Mouse (Mus musculus): ENCODE measurements around the gene Stpg1.

Gene Stpg1

DNA sequence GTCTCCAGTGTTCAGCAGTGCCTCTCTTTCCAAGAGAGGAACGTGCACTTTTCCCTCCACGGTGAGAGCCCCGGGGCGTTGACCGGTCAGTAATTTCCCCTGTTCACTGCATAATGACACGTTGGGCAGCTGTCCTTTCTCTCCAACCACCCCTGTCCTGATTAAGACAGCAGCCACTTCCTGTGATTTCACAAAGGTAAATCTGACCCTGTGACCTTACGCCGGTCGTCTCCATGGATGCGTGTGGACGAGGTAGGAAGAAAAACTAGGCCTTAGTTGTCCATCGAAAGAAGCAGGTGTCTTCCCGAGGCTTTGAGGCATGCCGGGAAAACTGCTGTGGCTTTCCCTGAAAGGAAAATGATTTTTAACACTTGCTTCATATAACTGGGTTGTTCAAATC lies 20.3 kb downstream of the Stpg1 start:
- DNase-seq: no peak

DNA sequence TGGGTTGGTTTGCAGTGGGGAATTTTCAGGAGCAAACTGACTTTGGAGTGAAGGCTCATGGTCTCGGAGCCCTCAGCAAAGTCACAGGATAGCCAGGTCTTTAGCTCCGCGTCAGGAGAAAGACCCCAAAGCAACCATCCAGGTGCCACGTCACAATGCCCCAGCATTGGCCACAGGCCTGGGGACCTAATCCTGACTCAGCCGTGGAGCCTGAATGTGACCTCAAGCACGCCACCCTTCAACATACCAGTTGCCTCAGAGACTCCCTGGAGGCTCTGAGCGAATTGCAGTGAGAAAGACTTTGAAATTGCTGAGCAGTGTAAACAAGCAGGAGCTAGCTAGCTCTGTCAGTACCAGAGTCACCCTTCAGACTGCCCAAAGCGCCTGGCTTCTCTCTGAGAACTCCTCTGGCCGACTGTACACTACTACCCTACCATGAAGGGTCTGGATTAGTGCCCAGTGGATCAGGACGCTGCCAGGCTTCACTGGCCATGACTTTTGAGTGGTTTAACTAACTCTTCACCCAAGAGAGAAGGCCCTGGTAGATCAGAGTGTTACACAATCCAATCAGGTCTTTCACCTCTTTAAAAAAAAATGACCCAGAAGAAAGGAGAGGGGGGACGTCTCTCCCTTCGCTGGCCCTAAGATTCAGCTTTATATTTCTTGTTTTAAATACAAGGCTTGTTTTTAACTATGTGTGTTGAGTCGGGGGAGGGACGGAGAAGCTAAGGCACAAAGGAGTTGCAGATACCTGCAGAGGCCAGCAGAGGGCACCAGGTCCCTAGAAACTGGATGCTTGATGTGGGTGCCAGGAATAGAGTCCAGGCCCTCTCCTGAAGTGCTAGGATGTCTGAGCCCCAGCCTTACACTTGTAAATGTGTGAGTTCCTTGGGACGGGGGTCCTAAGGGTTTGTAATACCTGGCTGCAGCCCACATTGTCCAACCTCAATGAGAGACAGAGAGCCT lies 22.0 kb downstream of the Stpg1 start:
- peak; percentile 64 for DNase-seq

DNA sequence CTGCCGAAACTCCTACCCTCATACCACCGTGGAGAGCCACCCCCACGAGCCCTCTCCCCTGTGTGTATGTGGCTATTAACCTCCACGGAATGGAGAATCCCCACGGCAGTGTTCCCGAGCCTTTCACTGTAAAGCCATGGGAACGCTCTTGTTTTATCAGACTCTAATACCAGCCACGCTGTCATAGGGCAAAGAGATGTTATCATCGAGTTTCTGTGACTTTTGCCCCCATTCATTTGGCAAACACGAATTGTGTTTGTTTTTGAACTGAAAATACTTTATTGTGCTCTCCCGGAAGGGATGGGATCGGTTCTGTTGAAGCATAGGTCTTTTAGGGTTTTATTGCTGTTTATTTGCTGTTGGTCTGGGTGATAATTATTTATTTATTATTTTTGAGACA lies 23.5 kb downstream of the Stpg1 start:
- DNase-seq: no peak

DNA sequence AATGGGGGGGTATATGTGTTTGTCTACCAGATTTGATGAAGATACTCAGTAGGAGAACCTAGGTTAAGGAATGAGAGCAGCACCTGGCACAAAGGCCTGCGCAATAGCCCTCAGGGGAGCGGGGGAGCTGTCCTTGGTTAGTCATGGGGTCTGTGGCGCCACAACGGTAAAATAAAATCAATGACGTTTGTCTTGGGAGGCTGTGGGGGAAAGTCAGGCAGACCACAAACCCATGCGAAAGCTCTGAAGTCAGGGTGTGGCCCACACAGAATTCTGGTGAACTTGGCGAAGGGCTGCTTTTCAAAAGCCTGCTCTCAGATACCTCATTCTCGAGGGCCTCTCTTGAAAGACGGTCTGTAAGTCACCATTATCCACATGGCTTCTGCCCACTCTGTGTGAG lies 25.8 kb downstream of the Stpg1 start:
- DNase-seq: no peak

DNA sequence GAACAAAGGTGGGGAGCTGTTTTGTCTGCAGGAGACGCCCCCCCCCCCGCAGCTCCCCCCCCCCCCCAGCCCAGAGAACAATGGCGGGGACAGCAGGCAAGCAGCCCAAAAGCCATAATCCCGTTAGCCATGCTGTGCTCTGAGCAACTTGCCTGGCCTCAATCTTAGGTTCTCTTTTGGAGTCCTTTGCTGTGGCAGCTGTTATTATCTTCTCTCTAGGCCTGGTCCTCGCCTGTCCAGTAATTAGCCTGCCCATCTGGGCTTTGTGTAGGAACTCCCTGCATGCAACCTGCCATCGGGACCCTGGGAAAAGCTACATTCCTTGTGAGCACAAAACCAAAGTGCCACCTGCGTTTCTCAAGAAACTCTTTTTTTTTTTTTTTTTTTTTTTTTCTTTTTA lies 29.3 kb downstream of the Stpg1 start:
- no peak for DNase-seq

DNA sequence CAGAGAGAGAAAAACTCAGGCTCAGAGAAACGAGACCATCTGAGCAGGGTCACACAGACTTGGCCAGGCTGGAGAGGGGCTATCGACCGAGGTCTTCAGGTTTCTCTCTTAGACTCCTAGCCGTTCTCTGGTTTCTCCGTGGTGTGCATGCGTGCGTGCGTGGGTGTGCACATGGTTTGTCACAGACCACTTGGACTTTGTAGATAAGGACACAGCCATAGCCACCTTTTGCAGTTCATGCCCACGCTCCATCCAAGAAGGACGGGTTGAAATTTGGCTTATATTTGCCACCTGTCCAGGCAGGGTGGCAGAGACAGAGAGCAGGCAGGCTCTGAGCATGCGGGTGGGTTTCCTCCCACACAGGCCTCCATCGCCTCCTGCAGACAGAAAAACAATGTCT lies 30.5 kb downstream of the Stpg1 start:
- no peak for DNase-seq

DNA sequence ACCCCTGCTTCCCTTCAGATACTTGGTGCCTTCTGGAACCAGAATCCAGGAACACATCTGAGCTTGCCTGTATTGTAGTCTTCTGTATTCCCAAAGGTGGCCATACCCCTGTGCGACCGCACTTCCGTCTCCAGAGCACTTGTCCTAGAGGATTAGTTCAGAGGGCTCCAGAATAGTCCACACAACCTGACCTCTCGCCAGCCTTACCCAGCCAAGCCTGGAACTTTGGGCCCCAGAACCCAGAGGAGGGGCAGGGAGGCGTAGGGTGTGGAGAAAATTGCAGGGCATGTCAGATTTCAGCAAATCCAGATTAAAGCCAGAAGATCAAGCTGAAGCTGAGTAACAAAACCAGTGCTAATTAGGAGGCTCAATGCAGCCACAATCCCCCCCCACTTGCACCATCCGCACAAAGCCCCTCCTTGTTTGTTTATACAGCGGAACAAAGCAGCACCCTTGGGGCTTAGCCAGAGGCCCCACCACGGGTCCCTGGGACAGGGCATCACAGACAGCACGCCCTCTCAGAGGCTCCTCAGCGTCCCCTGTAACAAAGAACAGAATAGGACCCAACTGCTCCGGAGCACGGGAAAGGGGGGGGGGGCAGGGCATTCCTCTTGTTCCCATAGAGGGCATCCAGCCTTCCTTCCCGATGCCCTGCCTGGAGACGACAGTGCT lies 31.6 kb downstream of the Stpg1 start:
- DNase-seq: no peak

DNA sequence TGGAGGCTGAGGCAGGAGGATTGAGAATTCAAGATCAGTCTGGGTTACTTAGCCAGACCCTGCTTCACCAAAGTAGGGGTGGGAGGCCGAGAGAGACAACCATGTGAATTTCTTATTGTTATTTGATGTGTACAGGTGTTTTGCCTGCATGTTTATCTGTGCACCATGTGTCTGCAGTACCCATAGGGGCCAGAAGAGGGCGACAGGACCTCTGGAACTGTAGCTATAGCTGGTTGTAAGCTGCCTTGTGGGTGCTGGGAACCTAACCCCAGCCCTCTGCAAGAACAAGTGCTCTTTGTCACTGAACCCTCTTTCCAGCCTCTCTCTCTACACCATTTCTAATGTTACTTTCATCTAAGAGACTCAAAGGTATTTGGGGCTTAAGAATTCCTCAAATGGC lies 35.7 kb downstream of the Stpg1 start:
- DNase-seq: no peak

DNA sequence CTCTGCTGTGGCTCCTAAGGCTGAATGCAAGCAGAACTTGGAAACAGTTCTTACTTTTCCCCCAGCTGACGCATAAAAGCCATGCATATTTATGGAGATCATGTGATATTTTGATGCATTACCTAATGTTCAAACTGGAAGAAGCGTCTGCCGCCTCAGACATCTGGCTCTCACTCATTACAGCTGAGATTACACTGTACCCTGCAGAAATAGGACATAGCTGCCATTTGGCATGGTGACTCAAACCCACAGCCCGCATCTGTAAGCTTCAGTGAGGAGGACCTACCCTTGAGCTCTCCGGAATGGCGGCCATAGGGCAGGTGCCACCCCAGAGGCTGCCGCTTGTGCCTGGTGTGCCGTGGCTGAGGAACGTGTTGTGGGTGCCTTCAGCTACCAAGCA lies 36.6 kb downstream of the Stpg1 start:
- no peak for DNase-seq

DNA sequence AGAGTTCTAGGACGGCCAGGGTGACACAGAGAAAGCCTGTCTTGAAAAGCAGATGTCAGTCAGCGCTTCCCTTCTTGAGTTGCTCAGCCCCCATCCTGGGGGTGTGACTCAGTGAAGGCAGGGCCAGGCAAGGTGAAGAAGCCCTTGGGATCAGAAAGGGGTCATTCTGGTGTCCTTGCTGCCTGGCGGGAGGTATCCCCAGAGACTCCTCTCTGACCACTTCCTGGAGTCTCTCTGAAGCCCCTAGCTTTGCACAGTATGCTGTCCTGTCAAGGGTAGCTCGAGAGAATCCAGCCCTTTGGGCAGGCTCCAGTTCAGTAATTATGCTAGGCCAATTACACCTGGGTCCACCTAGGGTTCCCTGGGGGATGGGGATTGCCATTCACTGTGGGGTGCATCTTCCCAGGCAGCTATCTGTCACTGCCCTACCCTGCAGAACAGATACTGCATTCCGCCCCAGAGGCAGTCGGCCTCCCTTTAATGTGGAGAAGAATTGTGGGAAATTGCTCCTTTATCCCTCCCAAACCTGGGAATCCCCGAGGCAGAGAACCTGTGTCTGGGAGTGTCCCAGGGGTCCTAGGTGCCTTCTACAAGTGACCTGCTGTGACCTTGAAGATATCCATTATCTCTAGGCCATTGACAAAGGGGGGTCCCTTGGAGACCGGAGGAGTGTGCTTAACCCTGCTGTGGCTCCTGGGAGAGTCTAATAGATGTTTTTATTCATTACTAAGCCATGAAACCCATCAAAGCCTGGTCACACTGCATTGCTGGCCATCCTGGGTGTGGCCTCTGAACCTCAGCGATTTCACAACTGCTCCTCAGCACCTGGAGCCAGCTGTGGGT lies 37.4 kb downstream of the Stpg1 start:
- no peak for DNase-seq

DNA sequence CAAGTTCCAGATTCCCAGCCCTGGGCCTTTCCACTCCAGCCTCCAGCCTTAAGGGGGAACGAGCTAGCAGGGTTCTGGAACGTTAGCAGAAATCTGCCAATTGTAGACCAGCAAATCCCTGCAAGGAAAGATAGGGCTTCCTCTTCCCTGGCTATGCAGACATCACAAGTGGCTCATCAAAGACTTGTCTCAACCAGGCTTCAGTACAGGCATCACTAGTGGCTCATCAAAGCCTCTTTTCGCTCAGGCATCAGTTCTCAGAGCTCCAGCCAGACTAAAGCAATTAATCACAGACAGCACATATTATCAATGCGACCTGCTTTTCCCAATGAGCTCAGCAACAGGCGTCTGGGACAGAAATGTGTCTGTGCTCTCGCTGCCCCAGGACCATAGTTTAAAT lies 38.4 kb downstream of the Stpg1 start:
- no peak for DNase-seq

DNA sequence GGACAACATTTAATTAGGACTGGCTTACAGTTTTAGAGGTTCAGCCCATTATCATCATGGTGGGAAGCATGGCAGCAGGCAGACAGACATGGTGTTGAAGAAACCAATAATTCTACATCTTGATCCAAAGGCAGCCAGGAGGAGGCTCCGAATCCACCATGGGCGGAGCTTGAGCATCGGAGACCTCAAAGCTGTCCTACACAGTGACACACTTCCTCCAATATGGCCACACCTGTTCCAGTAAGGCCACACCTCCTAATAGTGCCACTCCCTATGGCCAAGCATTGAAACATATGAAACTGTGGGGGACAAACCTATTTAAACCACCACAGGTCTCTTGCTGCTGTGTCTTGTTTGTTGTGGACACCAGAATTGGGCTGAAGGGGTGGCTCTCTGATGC lies 40.4 kb downstream of the Stpg1 start:
- DNase-seq: no peak

DNA sequence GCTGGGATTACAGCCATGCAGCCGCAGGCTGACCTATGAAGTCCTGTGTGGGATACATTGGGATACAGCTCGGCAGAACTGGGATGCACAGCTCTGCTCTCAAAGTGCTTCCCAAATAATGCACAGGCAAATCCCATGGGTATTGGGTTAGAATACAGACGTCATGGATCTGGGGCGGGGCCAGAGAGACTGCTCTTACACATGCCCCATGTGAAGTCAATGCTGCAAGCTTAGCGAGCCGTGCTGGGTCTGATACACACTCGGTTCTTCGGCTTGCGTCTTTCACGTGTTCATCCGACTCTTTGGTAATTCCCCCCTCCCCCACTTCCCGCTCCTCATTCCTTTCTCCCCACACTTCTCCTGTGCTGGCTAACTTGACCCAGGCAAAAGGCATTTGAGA lies 44.5 kb downstream of the Stpg1 start:
- DNase-seq: no peak

DNA sequence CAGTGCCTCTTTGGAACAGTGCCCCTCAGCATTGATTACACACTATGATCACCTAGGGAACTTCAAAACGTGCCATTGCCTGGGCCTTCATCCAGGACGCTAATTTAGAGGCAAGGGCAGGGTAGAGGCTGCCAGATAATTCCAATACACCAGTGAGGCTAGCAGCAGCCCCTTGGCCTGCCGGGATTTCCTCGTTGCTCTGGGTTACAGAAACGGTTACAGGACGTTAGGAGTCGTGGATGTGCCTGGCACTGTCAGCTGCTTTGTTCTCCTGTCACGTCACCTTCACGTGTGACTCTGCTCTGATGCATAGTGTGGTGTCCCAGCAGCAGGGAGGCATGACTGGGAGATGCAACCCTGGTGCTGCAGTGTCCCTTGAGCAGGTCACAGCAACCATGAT lies 45.5 kb downstream of the Stpg1 start:
- no peak for DNase-seq

DNA sequence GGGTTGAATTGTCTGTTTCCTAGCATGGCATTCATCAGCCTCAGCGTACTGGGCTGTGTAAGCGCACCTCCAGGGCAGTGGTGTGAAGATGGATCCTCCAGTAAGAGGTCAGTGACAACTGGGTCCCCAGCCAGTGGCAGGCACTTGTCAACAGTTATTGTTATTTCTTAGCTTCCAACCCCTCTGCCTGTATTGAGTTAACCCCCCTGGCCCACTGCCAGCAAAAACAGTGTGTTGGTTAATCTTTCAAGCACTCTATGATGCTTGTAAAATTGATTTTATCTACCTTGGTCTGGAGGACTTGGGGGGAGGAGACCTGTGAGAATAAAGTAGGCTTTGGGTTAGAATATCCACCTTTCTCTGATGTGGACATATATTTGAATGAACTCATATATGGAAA lies 49.7 kb downstream of the Stpg1 start:
- DNase-seq: peak; percentile 60

DNA sequence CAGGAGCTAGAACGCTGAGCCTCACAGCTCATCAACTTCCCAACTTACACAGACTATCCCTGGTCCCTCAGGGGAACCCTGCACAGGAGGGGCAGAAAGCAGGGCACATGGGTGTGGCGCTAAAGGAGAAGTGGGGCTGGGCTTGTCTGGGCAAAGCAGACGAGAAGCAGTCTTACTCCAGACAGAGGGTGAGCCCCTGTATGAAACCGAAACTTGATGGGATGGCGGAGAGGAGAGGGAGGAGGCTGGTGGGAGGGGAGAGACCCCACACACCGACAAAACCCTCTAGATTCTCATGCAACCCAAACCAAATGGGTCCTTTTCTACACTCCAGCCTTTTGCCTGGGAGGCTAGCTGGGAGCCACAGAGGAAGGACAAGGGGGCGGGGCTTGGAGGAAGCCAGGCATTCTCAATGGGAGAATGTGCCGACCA lies 50.5 kb downstream of the Stpg1 start:
- peak; percentile 45 for DNase-seq

DNA sequence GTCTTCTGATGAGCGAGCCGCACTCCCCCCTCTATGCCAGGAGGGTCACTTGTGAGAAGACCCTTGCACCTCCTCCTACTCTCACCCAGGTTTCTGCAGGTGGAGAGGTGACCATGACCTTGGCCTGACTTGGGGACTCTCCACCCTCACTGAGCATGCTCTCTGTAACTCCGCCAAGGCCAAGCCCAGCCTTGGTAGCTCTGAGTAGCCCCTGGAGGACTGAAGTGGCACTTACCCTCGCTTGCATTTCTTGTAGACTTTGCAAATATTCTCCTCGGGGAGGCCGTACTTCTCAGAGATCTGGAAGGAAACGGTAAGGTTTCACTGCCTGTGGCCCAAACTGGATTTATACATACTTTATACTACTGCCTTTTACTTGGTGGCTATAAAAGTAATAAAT lies 51.4 kb downstream of the Stpg1 start:
- DNase-seq: no peak

DNA sequence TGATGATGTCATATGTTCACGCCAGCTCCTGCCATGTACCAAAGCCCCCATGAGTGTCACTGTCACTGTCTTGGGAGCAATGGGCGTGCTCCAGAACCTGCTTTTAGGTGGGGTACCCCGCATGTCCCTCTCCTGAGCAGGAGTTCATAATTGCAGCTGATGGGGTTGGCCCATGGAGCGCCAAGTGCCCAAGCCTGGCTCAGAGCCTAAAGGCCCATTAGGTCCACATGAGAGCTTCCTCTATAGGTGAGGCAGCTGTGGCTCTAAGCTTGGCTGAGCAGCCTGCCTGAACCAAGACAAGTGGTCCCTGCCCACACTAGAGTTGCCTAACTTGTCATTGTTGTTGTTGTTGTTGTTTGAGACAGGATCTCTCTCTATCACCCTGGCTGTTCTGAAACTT lies 52.2 kb downstream of the Stpg1 start:
- no peak for DNase-seq

DNA sequence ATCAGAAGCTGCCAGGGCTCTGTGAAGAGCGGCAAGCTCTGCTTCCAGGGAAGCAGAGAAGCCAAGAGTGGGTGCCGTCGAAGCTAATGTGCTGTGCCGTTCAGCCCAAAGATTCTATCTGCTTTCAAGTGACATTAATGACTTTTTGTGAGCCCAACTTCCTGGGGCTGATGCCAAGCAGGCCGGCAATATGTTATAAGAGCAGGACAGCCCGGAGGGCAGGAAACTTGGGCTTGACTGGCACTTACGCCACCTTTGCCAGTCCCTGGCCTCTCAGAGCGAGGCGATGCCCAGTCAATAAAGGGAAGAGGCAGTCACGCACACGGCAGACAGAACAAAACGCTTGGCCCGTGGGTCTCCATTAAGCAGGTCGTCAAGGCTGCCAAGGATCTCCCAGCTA lies 53.0 kb downstream of the Stpg1 start:
- peak; percentile 33 for DNase-seq

DNA sequence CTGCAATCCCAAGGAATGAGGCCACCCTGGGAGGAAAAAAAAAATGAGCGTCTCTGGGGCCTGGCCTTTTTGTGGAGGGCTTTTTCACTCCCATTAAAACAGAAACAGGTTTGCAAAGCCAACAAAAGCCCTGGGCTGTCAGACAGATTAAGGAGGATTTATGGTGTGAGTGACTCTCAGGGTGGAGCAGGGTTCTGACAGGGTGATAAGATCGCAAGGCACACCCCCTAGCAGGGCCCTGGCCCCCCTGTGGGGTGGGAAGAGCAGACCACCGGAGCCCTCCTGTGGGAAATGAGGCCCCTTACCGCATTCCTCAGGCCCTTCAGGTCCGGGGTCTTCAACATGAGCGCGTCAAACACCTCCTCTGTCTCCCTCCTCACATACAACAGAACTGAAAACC lies 53.5 kb downstream of the Stpg1 start:
- no peak for DNase-seq

DNA sequence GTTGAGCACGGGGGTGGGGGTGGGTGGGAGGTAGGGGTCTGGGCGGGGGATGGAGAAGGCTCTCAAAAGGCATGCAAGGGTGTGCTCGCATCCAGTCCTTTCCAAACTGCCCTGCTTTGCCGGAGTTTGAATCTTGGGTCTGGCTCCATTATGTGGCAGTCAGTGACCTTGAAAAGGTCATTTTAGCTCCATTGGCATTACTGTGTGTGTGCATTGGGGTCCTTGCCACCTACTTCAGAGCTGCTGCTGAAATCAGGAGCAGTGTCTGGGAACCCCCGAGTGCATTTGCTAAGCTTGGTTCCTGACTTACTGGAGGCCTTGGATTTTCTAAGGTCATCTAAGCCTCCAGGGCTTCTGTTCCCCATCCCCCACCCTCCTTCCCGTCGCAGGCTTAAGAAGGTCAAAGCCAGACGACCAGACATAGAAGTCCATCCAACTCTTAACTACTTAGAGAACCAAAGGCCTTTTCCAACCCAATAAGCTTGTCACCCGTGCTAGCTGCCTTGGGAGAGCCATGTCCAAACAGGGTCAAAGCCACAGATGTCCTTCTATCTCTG lies 54.0 kb downstream of the Stpg1 start:
- DNase-seq: peak; percentile 51

DNA sequence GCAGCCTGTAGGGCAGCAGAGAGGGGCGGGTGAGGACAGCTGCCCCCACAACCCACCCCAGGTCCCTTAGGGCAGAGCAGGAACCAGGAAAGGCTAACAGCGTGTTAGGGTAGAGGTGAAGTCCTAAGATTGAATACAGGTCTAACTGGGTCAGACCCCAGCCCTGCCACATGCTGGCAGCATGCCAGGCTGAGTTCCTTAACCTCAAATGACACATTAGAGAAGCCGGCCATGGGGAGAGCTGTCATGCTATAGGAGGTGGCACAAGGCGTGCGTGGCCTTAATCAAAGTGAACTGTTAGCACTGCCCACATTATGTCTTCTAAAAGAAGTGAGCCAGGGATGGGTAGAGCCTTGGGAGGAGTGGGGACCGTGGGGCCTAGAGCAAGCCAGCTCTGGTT lies 54.7 kb downstream of the Stpg1 start:
- DNase-seq: peak; percentile 42

DNA sequence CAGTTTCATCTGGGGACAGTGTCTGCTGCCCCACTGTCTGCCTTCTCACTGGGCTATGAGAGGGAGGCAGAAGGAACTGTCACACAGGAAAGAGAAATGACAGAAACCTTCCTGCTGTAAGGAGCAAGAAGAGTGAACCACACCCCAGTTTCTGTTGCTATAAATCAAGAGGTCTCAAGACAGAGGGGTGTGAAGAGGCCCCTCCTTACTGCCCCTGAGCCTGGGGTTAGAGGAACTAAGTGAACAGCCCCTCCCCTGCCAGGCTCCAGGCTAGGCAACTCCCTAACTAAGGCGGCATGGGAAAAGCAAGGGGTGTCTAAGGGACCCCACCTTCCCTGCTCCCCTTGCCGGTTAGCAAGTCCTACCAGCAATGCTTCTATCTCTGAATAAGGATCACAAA lies 69.2 kb downstream of the Stpg1 start:
- DNase-seq: no peak

All from kidney, postnatal 10 days (tissue).